Comparison of ENCODE assay signal across 8 mouse cellular contexts in the genomic region with DNA sequence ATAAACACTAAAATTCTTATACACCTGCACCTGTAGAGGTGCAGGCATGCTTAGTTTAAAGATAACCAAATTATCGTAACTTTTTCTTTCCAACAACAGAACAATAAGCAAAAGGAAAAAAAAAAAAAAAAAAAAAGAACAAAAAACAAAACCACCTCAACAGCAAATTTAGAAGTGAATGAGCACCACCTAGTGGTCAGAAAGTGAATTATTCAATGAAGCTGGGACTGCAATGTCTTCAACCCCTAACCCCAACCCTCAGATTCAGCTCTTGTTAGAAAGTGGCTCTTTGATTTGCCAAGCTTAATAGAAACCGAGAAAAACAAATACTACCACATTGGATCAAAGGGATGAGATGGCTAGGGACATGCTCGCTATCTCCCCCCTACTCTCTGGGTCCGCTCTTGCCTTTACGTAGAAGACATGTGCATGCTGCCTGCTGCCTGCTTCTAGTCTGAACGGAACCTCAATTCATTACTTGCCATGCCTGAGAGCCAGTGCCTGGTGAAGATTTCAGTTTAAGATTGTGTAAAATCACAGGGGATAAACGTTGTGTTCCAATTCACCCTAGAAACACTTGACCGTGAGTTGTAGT.
DNase-seq lines count a peak whose midpoint lies in the region; ATAC-seq and TF ChIP-seq lines count a peak whose summit lies in the region.

No protein-coding gene starts in this region.

- peak; percentile 86 for DNase-seq in 3T3-L1 (ENCODE audit: low read depth, low spot score)
- peak; percentile 61 for DNase-seq in ES-E14 (ENCODE audit: low read depth, low spot score)
- peak; percentile 83 for DNase-seq in embryo, embryonic 10 days (ENCODE audit: low spot score)
- peak; percentile 66 for DNase-seq in lung, postnatal 0 days (ENCODE audit: low spot score)
- no peak for DNase-seq in urinary bladder, adult 2 months (ENCODE audit: low spot score)
- DNase-seq in natural killer cell, adult 2 months (ENCODE audit: low spot score in 2 of 2): no peak

- H3K4me2 ChIP-seq in intestine, postnatal 0 days (replicated peaks; ENCODE audit: low read depth): no peak overlapping the region
- no peak overlapping the region for H3K4me2 ChIP-seq in intestine, embryonic 16.5 days (ENCODE audit: low read depth, low read length)
- H3K4me2 ChIP-seq in lung, postnatal 0 days (replicated peaks; ENCODE audit: low read depth, low read length): no peak overlapping the region

- TF ChIP-seq CTCF in intestine, postnatal 0 days (IDR thresholded peaks at IDR 0.05; ENCODE audit: low read depth): peak; percentile 73
- TF ChIP-seq CTCF in lung, postnatal 0 days (IDR thresholded peaks at IDR 0.05): peak; percentile 75

- H3K27ac ChIP-seq in intestine, postnatal 0 days (ENCODE audit: low read depth, low read length): no peak overlapping the region
- H3K27ac ChIP-seq in intestine, embryonic 16.5 days (ENCODE audit: low read length): no peak overlapping the region
- no peak overlapping the region for H3K27ac ChIP-seq in ES-E14 (ENCODE audit: insufficient read depth, low read depth, low read length, poor library complexity, severe bottlenecking)
- no peak overlapping the region for H3K27ac ChIP-seq in lung, postnatal 0 days (ENCODE audit: low read length)

- in situ Hi-C loops in ES-E14 (cut with MboI; ENCODE audit: low sequenced_read_pairs in 2 of 2, unreplicated experiment in 2 of 2): no loop called here

- no peak overlapping the region for H3K9ac ChIP-seq in intestine, postnatal 0 days (ENCODE audit: low read depth, low read length)
- H3K9ac ChIP-seq in intestine, embryonic 16.5 days (ENCODE audit: low read depth, low read length): no peak overlapping the region
- H3K9ac ChIP-seq in ES-E14 (ENCODE audit: insufficient read depth, low read depth, low read length, poor library complexity, severe bottlenecking): no peak overlapping the region
- H3K9ac ChIP-seq in lung, postnatal 0 days (replicated peaks; ENCODE audit: low read depth): no peak overlapping the region

- no peaks in the 10 kb centered on the region for H3K4me1 ChIP-seq in intestine, postnatal 0 days (replicated peaks; ENCODE audit: control insufficient read depth, insufficient read depth, low read length)
- 0 out of 2 replicates have a peak, but pooled peaks cover 9% of the 10 kb centered on the region for H3K4me1 ChIP-seq in intestine, embryonic 16.5 days (ENCODE audit: control insufficient read depth, insufficient read depth, low read length)
- H3K4me1 ChIP-seq in ES-E14 (ENCODE audit: control insufficient read depth in 2 of 2, insufficient read depth in 2 of 2, low read length in 2 of 2, poor library complexity in 1 of 2): no peaks in the 10 kb centered on the region; a peak in 1 of 4 replicates
- H3K4me1 ChIP-seq in lung, postnatal 0 days (ENCODE audit: insufficient read depth, low read depth, low read length): no peaks in the 10 kb centered on the region

- 53% methylated on average over 8 of the region's 8 CpGs for WGBS in intestine, postnatal 0 days
- WGBS in intestine, embryonic 16.5 days: 55% methylated on average over 8 of the region's 8 CpGs
- WGBS in lung, postnatal 0 days: 51% methylated on average over 8 of the region's 8 CpGs

- H3K36me3 ChIP-seq in intestine, postnatal 0 days (ENCODE audit: control insufficient read depth, insufficient read depth): no peaks in the 10 kb centered on the region
- H3K36me3 ChIP-seq in intestine, embryonic 16.5 days (ENCODE audit: control insufficient read depth, insufficient read depth, low read length): no peaks in the 10 kb centered on the region
- H3K36me3 ChIP-seq in ES-E14 (ENCODE audit: control insufficient read depth, insufficient read depth, low read length, poor library complexity, severe bottlenecking): no peaks in the 10 kb centered on the region
- H3K36me3 ChIP-seq in lung, postnatal 0 days (ENCODE audit: insufficient read depth, low read length): no peaks in the 10 kb centered on the region

- H3K27me3 ChIP-seq in intestine, postnatal 0 days (replicated peaks; ENCODE audit: control insufficient read depth, insufficient read depth, low read length): no peaks in the 10 kb centered on the region
- H3K27me3 ChIP-seq in intestine, embryonic 16.5 days (replicated peaks; ENCODE audit: control insufficient read depth, insufficient read depth, low read length): no peaks in the 10 kb centered on the region
- no peaks in the 10 kb centered on the region for H3K27me3 ChIP-seq in lung, postnatal 0 days (replicated peaks; ENCODE audit: insufficient read depth, low read length)

- H3K9me3 ChIP-seq in intestine, postnatal 0 days (ENCODE audit: control insufficient read depth): no peaks in the 10 kb centered on the region
- H3K9me3 ChIP-seq in intestine, embryonic 16.5 days (ENCODE audit: control insufficient read depth, low read length): no peaks in the 10 kb centered on the region
- H3K9me3 ChIP-seq in ES-E14 (ENCODE audit: control insufficient read depth, insufficient read depth, low read depth, low read length): no peaks in the 10 kb centered on the region
- no peaks in the 10 kb centered on the region for H3K9me3 ChIP-seq in lung, postnatal 0 days (ENCODE audit: low read length)

- no peak for ATAC-seq in intestine, postnatal 0 days
- no peak for ATAC-seq in intestine, embryonic 16.5 days
- no peak for ATAC-seq in lung, postnatal 0 days

- no peak for TF ChIP-seq EP300 in lung, postnatal 0 days (IDR thresholded peaks at IDR 0.05)

- no peak overlapping the region for H3K4me3 ChIP-seq in intestine, postnatal 0 days (ENCODE audit: low read depth, low read length)
- H3K4me3 ChIP-seq in intestine, embryonic 16.5 days (ENCODE audit: low read length): no peak overlapping the region
- H3K4me3 ChIP-seq in ES-E14 (ENCODE audit: insufficient read depth in 1 of 2, low read depth in 1 of 2, low read length in 2 of 2, poor library complexity in 1 of 2, severe bottlenecking in 1 of 2): no peak overlapping the region
- no peak overlapping the region for H3K4me3 ChIP-seq in lung, postnatal 0 days (ENCODE audit: low read depth, low read length)

TF ChIP-seq in ES-E14, 5 proteins besides CTCF, POLR2A, EP300 and RAD21:
- TF ChIP-seq ZC3H11A (IDR thresholded peaks at IDR 0.05; ENCODE audit: borderline replicate concordance, low read depth, low read length) (peak; percentile 68; the same call in 1 of the 2 replicates), ZNF384 (IDR thresholded peaks at IDR 0.05; ENCODE audit: low read depth, low read length) (peak; percentile 97), HCFC1 (IDR thresholded peaks at IDR 0.05; ENCODE audit: borderline replicate concordance, insufficient read depth, low read length) (no peak), CHD2 (IDR thresholded peaks at IDR 0.05; ENCODE audit: low read depth, low read length) (no peak), MAFK (IDR thresholded peaks at IDR 0.05; ENCODE audit: insufficient read depth, low read depth, low read length) (0 out of 2 replicates have a peak, but pooled peaks have one; percentile 44)

Comparison
In these comparisons a context has a peak if more than half of its experiments do, and no peak if none do; other contexts are left out.
1. DNase-seq: peak in 3T3-L1 (single experiment), ES-E14 (single experiment), embryo, embryonic 10 days (single experiment) and lung, postnatal 0 days (single experiment); none in urinary bladder, adult 2 months (single experiment) and natural killer cell, adult 2 months (0 of 2).